Mouse (Mus musculus) small intestine, adult 2 months (tissue): ENCODE data around the gene Fam193a. TPM values are rescaled to one million over a fixed set of nuclear protein-coding genes. Genes with fewer than 3 reads are reported as not detected.

ENCODE experiments used
- H3K27ac ChIP-seq: fragments of 200-500 bp; 2 replicates; pipeline ENCODE4 v1.5.1; 2012; ENCODE audit warnings: low read depth, low read length, control low read depth, inconsistent platforms; ENCODE audit not compliant: insufficient read depth
- H3K27me3 ChIP-seq: fragments of 200-500 bp; 2 replicates; pipeline ENCODE4 v1.6.1; 2012; ENCODE audit warnings: mild to moderate bottlenecking, moderate library complexity, low read length, inconsistent platforms; ENCODE audit not compliant: control insufficient read depth, insufficient read depth
- H3K36me3 ChIP-seq: fragments of 200-500 bp; 2 replicates; pipeline ENCODE4 v1.6.1; 2012; ENCODE audit warnings: mild to moderate bottlenecking, low read length, control low read depth, inconsistent platforms; ENCODE audit not compliant: control insufficient read depth, insufficient read depth
- H3K4me1 ChIP-seq: fragments of 200-500 bp; 2 replicates; pipeline ENCODE4 v1.6.1; 2012; ENCODE audit warnings: low read length, inconsistent platforms, mixed read lengths; ENCODE audit not compliant: control insufficient read depth, insufficient read depth, insufficient read length
- H3K4me3 ChIP-seq: fragments of 200-500 bp; 2 replicates; pipeline ENCODE4 v1.5.1; 2012; ENCODE audit warnings: low read depth, mild to moderate bottlenecking, control low read depth, inconsistent platforms, low read length, moderate library complexity
- CTCF ChIP-seq: fragments of 200-500 bp; IDR thresholded peaks from 2 replicates; pipeline ENCODE4 v1.5.1; 2012; ENCODE audit warnings: low read depth, mild to moderate bottlenecking, control low read depth, inconsistent platforms, low read length, moderate library complexity, mixed read lengths; ENCODE audit not compliant: insufficient replicate concordance, insufficient read length; ENCODE audit errors: extremely low read depth
- POLR2A ChIP-seq: fragments of 200-500 bp; IDR thresholded peaks from 2 replicates; pipeline ENCODE4 v1.6.1; 2012; ENCODE audit warnings: low read depth, mild to moderate bottlenecking, control low read depth, inconsistent platforms, low read length, moderate library complexity
- WGBS: fragments of 180-500 bp; shearing (Covaris S2); methylation state at CpG from one replicate; pipeline ENCODE4 v1.1.7; 2018; 5-methylcytosine and 5-hydroxymethylcytosine counted together
- polyA plus RNA-seq: library from polyadenylated mRNA; depleted of rRNA; stranded (reverse); fragments of >200 nt; gene quantifications from 2 replicates; pipeline ENCODE4 v1.2.3, GENCODE M21; 2012

The Fam193a gene
- polyA plus RNA-seq, 1 experiment: 30.9 TPM

- WGBS: 94% methylated on average over 5 of the region's 5 CpGs
- H3K4me3 ChIP-seq: no peak overlapping the region
- H3K27ac ChIP-seq: no peak overlapping the region
- no peaks in the 10 kb centered on the region for H3K4me1 ChIP-seq
- TF ChIP-seq CTCF (no peak), POLR2A (no peak)
- H3K27me3 ChIP-seq: no peaks in the 10 kb centered on the region
- no peaks in the 10 kb centered on the region; the same call in 1 of the 2 replicates for H3K36me3 ChIP-seq
Measured at GRCm38 (mm10) chr5:34385616-34386015, 15.9 kb downstream of the Fam193a start.

GRCm38 (mm10) chr5:34386744-34387143, 17.0 kb downstream of the Fam193a start:
- TF ChIP-seq CTCF: no peak
- no peak for TF ChIP-seq POLR2A
- no peaks in the 10 kb centered on the region for H3K27me3 ChIP-seq
- 94% methylated on average over 2 of the region's 2 CpGs for WGBS

GRCm38 (mm10) chr5:34393251-34393650, 23.5 kb downstream of the Fam193a start:
- TF ChIP-seq POLR2A: no peak
- no peak for TF ChIP-seq CTCF
- WGBS: 72% methylated on average over 8 of the region's 8 CpGs
- no peaks in the 10 kb centered on the region for H3K27me3 ChIP-seq
- H3K27ac ChIP-seq: no peak overlapping the region
- H3K4me3 ChIP-seq: no peak overlapping the region
- no peaks in the 10 kb centered on the region for H3K36me3 ChIP-seq
- H3K4me1 ChIP-seq: no peaks in the 10 kb centered on the region

More at GRCm38 (mm10) chr5:34386744-34387143, 17.0 kb downstream of the Fam193a start:
- Histone ChIP-seq H3K27ac (no peak overlapping the region), H3K4me1 (no peaks in the 10 kb centered on the region), H3K36me3 (no peaks in the 10 kb centered on the region; the same call in 1 of the 2 replicates), H3K4me3 (no peak overlapping the region)

- no peaks in the 10 kb centered on the region for H3K36me3 ChIP-seq
- no peak overlapping the region for H3K4me3 ChIP-seq
- no peaks in the 10 kb centered on the region for H3K27me3 ChIP-seq
- 75% methylated on average over 1 of the region's 1 CpGs for whole genome bisulfite sequencing
- no peak overlapping the region for H3K27ac ChIP-seq
- TF ChIP-seq POLR2A: no peak
- TF ChIP-seq CTCF: no peak
- H3K4me1 ChIP-seq: no peaks in the 10 kb centered on the region
Measured at GRCm38 (mm10) chr5:34395347-34395746, 25.6 kb downstream of the Fam193a start.

GRCm38 (mm10) chr5:34395850-34396540, 26.3 kb downstream of the Fam193a start:
- 76% methylated on average over 2 of the region's 2 CpGs for WGBS
- no peaks in the 10 kb centered on the region for H3K27me3 ChIP-seq
- H3K4me3 ChIP-seq: no peak overlapping the region
- no peaks in the 10 kb centered on the region for H3K36me3 ChIP-seq
- TF ChIP-seq POLR2A (no peak), CTCF (no peak)
- no peaks in the 10 kb centered on the region for H3K4me1 ChIP-seq
- no peak overlapping the region for H3K27ac ChIP-seq

GRCm38 (mm10) chr5:34397866-34398265, 28.1 kb downstream of the Fam193a start:
- no peak overlapping the region for H3K4me3 ChIP-seq
- no peak for TF ChIP-seq POLR2A
- TF ChIP-seq CTCF: no peak
- H3K4me1 ChIP-seq: no peaks in the 10 kb centered on the region
- WGBS: 95% methylated on average over 2 of the region's 2 CpGs
- no peaks in the 10 kb centered on the region for H3K36me3 ChIP-seq
- H3K27ac ChIP-seq: no peak overlapping the region
- no peaks in the 10 kb centered on the region for H3K27me3 ChIP-seq

GRCm38 (mm10) chr5:34398326-34398725, 28.6 kb downstream of the Fam193a start:
- TF ChIP-seq CTCF (no peak), POLR2A (no peak)
- Histone ChIP-seq H3K4me1 (no peaks in the 10 kb centered on the region), H3K27ac (no peak overlapping the region), H3K4me3 (no peak overlapping the region), H3K27me3 (no peaks in the 10 kb centered on the region), H3K36me3 (no peaks in the 10 kb centered on the region)
- 75% methylated on average over 1 of the region's 1 CpGs for WGBS
